In genomic region chr6:101931768-101932167, GRCm38 (mm10) we compare ENCODE assay signal across 27 mouse cellular contexts.
"Had no signal": no experiment of that assay in that cellular context is flagged by ENCODE, and none has a peak within 500 bp of the region (broad histone marks: within the 10 kb centered on the region; RNA-seq: fewer than 3 reads in every experiment).

No protein-coding gene starts in this region.

- H3K4me2 ChIP-seq: heart, embryonic 11.5 days; heart, embryonic 13.5 days; heart, embryonic 15.5 days; hindbrain, embryonic 13.5 days; hindbrain, embryonic 15.5 days; kidney, embryonic 15.5 days; limb, embryonic 12.5 days; liver, embryonic 11.5 days; liver, embryonic 13.5 days had no signal

- H3K27me3 ChIP-seq: heart, embryonic 13.5 days; heart, embryonic 15.5 days; hindbrain, embryonic 13.5 days; hindbrain, embryonic 15.5 days; kidney, embryonic 15.5 days; limb, embryonic 12.5 days; liver, embryonic 13.5 days had no signal

- DNase-seq: gastrocnemius, postnatal 14 days; gastrocnemius, postnatal 36 days; heart, adult 11 months; heart, adult 2 months; heart, postnatal 14 days; heart, postnatal 36 days; kidney, adult 11 months; kidney, adult 2 months; kidney, adult 9 months; kidney, postnatal 14 days; kidney, postnatal 36 days; layer of hippocampus, postnatal 36 days; liver; liver, embryonic 13.5 days had no signal

- H3K9ac ChIP-seq: heart, embryonic 13.5 days; heart, embryonic 15.5 days; hindbrain, embryonic 13.5 days; hindbrain, embryonic 15.5 days; kidney, embryonic 15.5 days; limb, embryonic 12.5 days; liver, embryonic 13.5 days had no signal

- H3K27ac ChIP-seq: heart, adult 2 months; heart, embryonic 13.5 days; heart, embryonic 15.5 days; hindbrain, embryonic 13.5 days; hindbrain, embryonic 15.5 days; hindbrain, postnatal 0 days; kidney, embryonic 15.5 days; kidney, postnatal 0 days; limb, embryonic 10.5 days; limb, embryonic 12.5 days; liver, embryonic 13.5 days had no signal

- ATAC-seq: hindbrain, postnatal 0 days; intestine, embryonic 16.5 days had no signal

- H3K4me1 ChIP-seq: heart, embryonic 13.5 days; heart, embryonic 15.5 days; hindbrain, embryonic 13.5 days; hindbrain, embryonic 15.5 days; kidney, embryonic 15.5 days; limb, embryonic 10.5 days; limb, embryonic 12.5 days; liver, embryonic 13.5 days had no signal

- H3K9me3 ChIP-seq: heart, embryonic 13.5 days; heart, embryonic 15.5 days; hindbrain, embryonic 13.5 days; hindbrain, embryonic 15.5 days; kidney, embryonic 15.5 days; limb, embryonic 10.5 days; limb, embryonic 12.5 days; liver, embryonic 13.5 days had no signal

- H3K36me3 ChIP-seq: heart, embryonic 13.5 days; heart, embryonic 15.5 days; hindbrain, embryonic 13.5 days; hindbrain, embryonic 15.5 days; kidney, embryonic 15.5 days; limb, embryonic 10.5 days; limb, embryonic 12.5 days; liver, embryonic 13.5 days had no signal

- H3K4me3 ChIP-seq: heart, adult 2 months; heart, embryonic 13.5 days; heart, embryonic 15.5 days; hindbrain, embryonic 13.5 days; hindbrain, embryonic 15.5 days; kidney, embryonic 15.5 days; left cerebral cortex, adult 2 months; limb, embryonic 10.5 days; limb, embryonic 12.5 days; liver, embryonic 13.5 days had no signal
